In the genomic region with DNA sequence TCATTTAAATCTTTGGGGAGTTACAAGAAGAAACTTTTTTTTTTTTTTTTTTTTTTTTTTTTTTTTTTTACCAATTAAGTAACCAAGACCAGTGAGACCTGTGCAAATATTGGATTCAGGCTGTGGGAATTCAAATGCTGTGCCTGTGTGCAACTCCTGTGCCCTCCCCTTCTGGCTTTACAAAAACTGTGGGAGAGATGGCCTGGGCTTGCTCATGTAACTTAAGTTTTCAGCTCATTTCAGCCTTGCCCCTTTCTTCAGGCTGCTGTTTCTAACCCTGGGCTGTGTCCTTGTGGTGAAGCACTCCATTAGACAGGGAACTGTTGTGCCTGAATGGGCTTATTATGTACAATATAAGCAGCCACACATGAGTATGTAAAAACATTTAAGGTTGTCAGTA, we compare ENCODE assay signal across 8 mouse cellular contexts. TPM values are rescaled to one million over a fixed set of nuclear protein-coding genes. Genes with fewer than 3 reads are reported as not detected.
DNase-seq lines count a peak whose midpoint lies in the region; ATAC-seq and TF ChIP-seq lines count a peak whose summit lies in the region.

No protein-coding gene starts in this region.

- H3K27ac ChIP-seq in kidney, postnatal 0 days: no peak overlapping the region
- H3K27ac ChIP-seq in embryonic facial prominence, embryonic 11.5 days (replicated peaks; ENCODE audit: low read depth, low read length): no peak overlapping the region
- no peak overlapping the region for H3K27ac ChIP-seq in intestine, embryonic 16.5 days (ENCODE audit: low read length)
- no peak overlapping the region for H3K27ac ChIP-seq in neural tube, embryonic 12.5 days

- H3K27me3 ChIP-seq in kidney, postnatal 0 days (ENCODE audit: insufficient read depth, low read length): no peaks in the 10 kb centered on the region
- no peaks in the 10 kb centered on the region for H3K27me3 ChIP-seq in embryonic facial prominence, embryonic 11.5 days (ENCODE audit: control insufficient read depth, insufficient read depth, low read length)
- H3K27me3 ChIP-seq in intestine, embryonic 16.5 days (replicated peaks; ENCODE audit: control insufficient read depth, insufficient read depth, low read length): no peaks in the 10 kb centered on the region
- H3K27me3 ChIP-seq in neural tube, embryonic 12.5 days (replicated peaks): no peaks in the 10 kb centered on the region

- no peaks in the 10 kb centered on the region for H3K9me3 ChIP-seq in kidney, postnatal 0 days (replicated peaks; ENCODE audit: low read length)
- H3K9me3 ChIP-seq in embryonic facial prominence, embryonic 11.5 days (replicated peaks; ENCODE audit: control insufficient read depth, low read length): no peaks in the 10 kb centered on the region
- H3K9me3 ChIP-seq in intestine, embryonic 16.5 days (ENCODE audit: control insufficient read depth, low read length): no peaks in the 10 kb centered on the region
- H3K9me3 ChIP-seq in neural tube, embryonic 12.5 days: no peaks in the 10 kb centered on the region

- DNase-seq in kidney, postnatal 0 days (ENCODE audit: low spot score): no peak
- no peak for DNase-seq in kidney, postnatal 25 days
- DNase-seq in embryonic facial prominence, embryonic 11.5 days (ENCODE audit: low spot score): peak; percentile 17
- no peak for DNase-seq in layer of hippocampus, postnatal 10 days (ENCODE audit: low spot score in 2 of 2)
- DNase-seq in left cerebral cortex, postnatal 10 days (ENCODE audit: extremely low spot score in 1 of 2, low spot score in 2 of 2): no peak
- no peak for DNase-seq in urinary bladder, postnatal 10 days (ENCODE audit: low spot score)

- H3K36me3 ChIP-seq in kidney, postnatal 0 days (ENCODE audit: insufficient read depth, low read length): no peaks in the 10 kb centered on the region
- no peaks in the 10 kb centered on the region for H3K36me3 ChIP-seq in embryonic facial prominence, embryonic 11.5 days (replicated peaks; ENCODE audit: control insufficient read depth, insufficient read depth, low read depth, low read length)
- no peaks in the 10 kb centered on the region; the same call in 1 of the 2 replicates for H3K36me3 ChIP-seq in intestine, embryonic 16.5 days (ENCODE audit: control insufficient read depth, insufficient read depth, low read length)
- no peaks in the 10 kb centered on the region for H3K36me3 ChIP-seq in neural tube, embryonic 12.5 days

- no peak for TF ChIP-seq CTCF in kidney, postnatal 0 days (IDR thresholded peaks at IDR 0.05; ENCODE audit: low read depth)

- intact Hi-C loops in left cerebral cortex, postnatal 10 days (cut with DNase I): no loop called here

- peak overlapping the region; percentile 87 for H3K4me2 ChIP-seq in kidney, postnatal 0 days (ENCODE audit: low read length)
- peak overlapping the region; percentile 80 for H3K4me2 ChIP-seq in embryonic facial prominence, embryonic 11.5 days (ENCODE audit: low read depth, low read length)
- H3K4me2 ChIP-seq in intestine, embryonic 16.5 days (ENCODE audit: low read depth, low read length): peak overlapping the region; percentile 88
- H3K4me2 ChIP-seq in neural tube, embryonic 12.5 days (replicated peaks): peak overlapping the region; percentile 90

- no peaks in the 10 kb centered on the region for H3K4me1 ChIP-seq in kidney, postnatal 0 days (replicated peaks; ENCODE audit: insufficient read depth, low read length)
- H3K4me1 ChIP-seq in embryonic facial prominence, embryonic 11.5 days (ENCODE audit: control insufficient read depth, insufficient read depth, low read length): no peaks in the 10 kb centered on the region
- no peaks in the 10 kb centered on the region for H3K4me1 ChIP-seq in intestine, embryonic 16.5 days (ENCODE audit: control insufficient read depth, insufficient read depth, low read length)
- no peaks in the 10 kb centered on the region for H3K4me1 ChIP-seq in neural tube, embryonic 12.5 days

- peak overlapping the region; percentile 66 for H3K4me3 ChIP-seq in kidney, postnatal 0 days (replicated peaks; ENCODE audit: low read depth, low read length)
- peak overlapping the region; percentile 62 for H3K4me3 ChIP-seq in embryonic facial prominence, embryonic 11.5 days (ENCODE audit: low read depth, low read length)
- H3K4me3 ChIP-seq in intestine, embryonic 16.5 days (ENCODE audit: low read length): peak overlapping the region; percentile 74
- H3K4me3 ChIP-seq in neural tube, embryonic 12.5 days: no peak overlapping the region

- ATAC-seq in kidney, postnatal 0 days (replicated peaks; ENCODE audit: low FRiP score, low read depth): no peak
- ATAC-seq in embryonic facial prominence, embryonic 11.5 days (replicated peaks; ENCODE audit: insufficient number of reproducible peaks, low FRiP score, low TSS enrichment, low read depth): no peak
- no peak for ATAC-seq in intestine, embryonic 16.5 days
- ATAC-seq in neural tube, embryonic 12.5 days (ENCODE audit: low FRiP score, low read depth): no peak

- peak overlapping the region; percentile 83; the same call in 1 of the 2 replicates for H3K9ac ChIP-seq in kidney, postnatal 0 days (ENCODE audit: low read depth, low read length)
- H3K9ac ChIP-seq in embryonic facial prominence, embryonic 11.5 days (replicated peaks; ENCODE audit: low read length): no peak overlapping the region
- no peak overlapping the region for H3K9ac ChIP-seq in intestine, embryonic 16.5 days (ENCODE audit: low read depth, low read length)
- no peak overlapping the region for H3K9ac ChIP-seq in neural tube, embryonic 12.5 days

RNA-seq across cellular contexts. Expression of a gene that starts 1.0 kb away (rescaled TPM):
- 104 and 113 TPM in 2 replicates for polyA plus RNA-seq in kidney, postnatal 0 days (2015; fragmentation: Nextera tagmentation; extraction: Ambion mirVana)
- polyA plus RNA-seq in embryonic facial prominence, embryonic 11.5 days (2014; fragmentation: Nextera tagmentation; extraction: Ambion mirVana): 82.1 and 86.9 TPM in 2 replicates
- polyA plus RNA-seq in intestine, embryonic 16.5 days (2015; fragmentation: Nextera tagmentation; extraction: Ambion mirVana): 88.1 and 89.0 TPM in 2 replicates
- polyA plus RNA-seq in neural tube, embryonic 12.5 days (2016; fragmentation: Nextera tagmentation; extraction: Ambion mirVana): 52.8 and 55.2 TPM in 2 replicates
- 10 to 100 TPM; 39.0 to 40.2 TPM for total RNA-seq in layer of hippocampus, postnatal 10 days (2021)
- 10 to 100 TPM; 29.5 to 30.6 TPM for total RNA-seq in left cerebral cortex, postnatal 10 days (2021)

RNA-seq across cellular contexts. Expression of a gene that starts 35.2 kb away (rescaled TPM):
- 16.0 TPM in 2 replicates for polyA plus RNA-seq in kidney, postnatal 0 days (2015; fragmentation: Nextera tagmentation; extraction: Ambion mirVana)
- polyA plus RNA-seq in embryonic facial prominence, embryonic 11.5 days (2014; fragmentation: Nextera tagmentation; extraction: Ambion mirVana): 33.6 and 35.0 TPM in 2 replicates
- polyA plus RNA-seq in intestine, embryonic 16.5 days (2015; fragmentation: Nextera tagmentation; extraction: Ambion mirVana): 17.1 and 19.3 TPM in 2 replicates
- 41.5 and 46.5 TPM in 2 replicates for polyA plus RNA-seq in neural tube, embryonic 12.5 days (2016; fragmentation: Nextera tagmentation; extraction: Ambion mirVana)
- total RNA-seq in layer of hippocampus, postnatal 10 days (2021): 10 to 100 TPM; 37.8 to 40.0 TPM
- 10 to 100 TPM; 42.2 to 44.8 TPM for total RNA-seq in left cerebral cortex, postnatal 10 days (2021)
